Mouse (Mus musculus): ENCODE results near the gene Ttll1.
A peak's percentile ranks its signal among the peaks of the same experiment; 100 is the strongest.

Ttll1 gene

DNA sequence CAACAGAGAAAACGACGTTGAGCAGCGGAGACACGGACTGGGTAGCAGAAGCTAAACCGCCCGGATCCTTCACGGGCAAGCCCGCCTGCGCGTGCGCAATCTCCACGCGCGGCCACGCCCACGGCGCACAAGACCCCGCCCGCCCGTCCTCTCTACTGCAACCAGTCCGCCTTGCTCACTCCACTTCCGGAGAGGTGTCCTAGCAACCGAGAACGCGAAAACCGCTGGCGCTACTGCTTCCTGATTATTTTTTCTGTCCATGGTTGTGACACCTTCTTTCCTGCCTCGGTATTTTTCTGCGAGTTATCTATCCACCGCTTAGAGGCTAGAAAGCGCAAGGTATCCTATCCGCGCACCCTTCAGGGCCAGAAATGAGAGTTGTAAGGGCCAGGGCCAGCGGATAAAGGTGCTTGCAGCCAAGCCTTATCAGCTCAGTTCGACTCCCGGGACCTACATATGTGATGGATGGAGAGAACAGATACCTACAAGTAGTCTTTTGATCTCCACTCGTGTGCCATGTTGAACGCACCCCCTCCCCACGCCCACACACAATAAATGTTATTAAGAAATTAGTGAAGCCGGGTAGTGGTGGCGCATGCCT, at the start of gene Ttll1:
Ttll1 (minus strand) TSS at position 89 of the 601 bp plus-strand sequence.
- peak; percentile 81 for DNase-seq (ENCODE audit: low read depth, low spot score)

DNA sequence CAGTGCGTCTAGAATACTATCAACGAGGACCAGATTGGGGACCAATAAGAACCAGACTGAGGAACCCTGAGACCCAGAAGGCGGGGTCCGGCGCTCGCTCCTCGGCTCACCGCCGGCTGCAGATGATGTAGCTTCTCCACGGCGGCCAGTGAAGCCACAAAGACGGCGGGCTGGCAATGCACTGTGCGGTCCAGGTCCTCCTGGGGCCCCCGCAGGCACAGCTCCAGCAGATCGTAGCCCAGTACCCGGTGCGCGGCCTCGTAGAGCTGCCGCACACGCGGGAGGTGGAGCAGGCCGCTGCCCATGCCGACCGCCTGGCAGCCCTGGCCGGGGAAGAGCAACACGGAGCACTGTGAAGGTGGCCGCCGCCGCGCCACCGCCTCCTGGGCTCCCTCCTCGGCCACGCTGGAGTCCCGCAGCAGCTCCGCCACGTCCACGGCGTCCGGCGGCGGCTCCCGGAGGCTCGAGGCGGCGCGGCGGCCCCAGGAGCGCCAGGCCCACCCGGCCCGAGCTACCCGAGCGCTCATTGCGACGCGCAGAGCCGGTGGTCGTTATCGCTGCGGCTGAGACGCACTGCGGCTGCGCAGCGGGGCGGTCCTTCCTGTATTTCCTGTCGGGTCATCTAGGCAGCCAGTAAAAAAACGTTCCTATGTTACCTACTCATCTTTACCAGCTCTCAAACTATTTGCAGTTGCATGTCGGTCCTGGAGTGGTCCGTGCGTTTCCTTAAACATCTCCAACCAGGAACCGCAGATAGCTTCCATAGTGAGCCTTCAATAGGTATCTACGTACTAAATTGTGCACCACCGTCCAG, 44.7 kb upstream of the Ttll1 start:
- DNase-seq (ENCODE audit: low read depth, low spot score), result peak; percentile 70

DNA sequence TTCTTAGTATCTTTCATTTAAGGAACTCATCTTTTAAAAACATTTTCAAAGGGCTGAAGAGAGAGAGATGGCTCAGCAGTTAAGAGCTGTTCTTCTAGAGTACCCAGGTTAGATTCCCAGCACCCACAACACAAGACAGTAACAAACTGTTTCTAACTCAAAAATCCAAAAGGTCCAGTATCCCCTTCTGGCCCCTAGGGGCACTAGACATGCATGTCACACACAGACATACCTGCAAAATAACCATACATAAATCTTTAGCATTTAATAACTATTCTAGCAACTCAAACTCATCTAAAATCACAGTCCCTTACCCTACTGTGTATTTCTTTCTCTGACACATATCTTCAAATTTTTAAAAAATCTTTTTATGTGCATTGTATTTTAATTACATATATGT, 43.1 kb upstream of the Ttll1 start:
- no peak for DNase-seq (ENCODE audit: low read depth, low spot score)

DNA sequence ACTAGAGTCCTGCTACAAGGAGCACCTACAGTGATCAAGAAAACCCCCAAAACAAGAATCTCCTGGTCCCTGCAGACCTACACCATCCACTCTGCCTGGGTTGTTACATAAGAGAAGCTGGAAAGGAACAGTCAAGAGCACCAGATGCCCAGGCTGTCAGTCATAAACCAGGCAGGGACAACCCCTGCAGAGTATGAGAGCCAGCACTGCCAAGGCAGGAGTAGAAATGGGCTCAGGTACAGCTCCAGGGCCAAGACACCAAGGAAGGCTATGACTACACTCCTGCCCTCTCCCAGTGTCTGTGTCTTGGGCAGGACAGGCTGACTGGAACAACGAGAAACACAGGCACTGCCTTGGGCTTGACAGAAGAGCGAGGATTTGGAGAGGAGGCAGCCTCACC, 39.4 kb upstream of the Ttll1 start:
- DNase-seq (ENCODE audit: low read depth, low spot score), result no peak

DNA sequence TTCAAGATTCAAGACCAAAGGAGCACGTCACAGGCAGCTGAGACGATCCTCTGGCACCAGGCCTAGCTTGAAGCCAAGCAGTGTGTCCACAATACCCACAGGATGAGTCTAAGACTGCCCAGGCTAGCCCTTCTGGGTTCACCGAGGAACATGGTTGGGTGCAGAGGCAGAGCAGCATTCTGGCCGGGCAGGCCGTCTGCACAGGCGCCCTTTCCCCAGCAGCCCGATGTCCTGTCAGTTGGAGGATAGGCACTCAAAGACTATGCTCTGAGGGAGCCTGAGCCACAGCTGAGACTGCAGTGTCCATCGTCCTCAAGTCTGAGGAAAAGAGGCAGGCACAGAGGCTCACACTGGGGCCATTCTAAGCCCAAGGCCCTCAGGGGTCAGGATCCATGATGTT, 36.5 kb upstream of the Ttll1 start:
- DNase-seq (ENCODE audit: low read depth, low spot score), result no peak

DNA sequence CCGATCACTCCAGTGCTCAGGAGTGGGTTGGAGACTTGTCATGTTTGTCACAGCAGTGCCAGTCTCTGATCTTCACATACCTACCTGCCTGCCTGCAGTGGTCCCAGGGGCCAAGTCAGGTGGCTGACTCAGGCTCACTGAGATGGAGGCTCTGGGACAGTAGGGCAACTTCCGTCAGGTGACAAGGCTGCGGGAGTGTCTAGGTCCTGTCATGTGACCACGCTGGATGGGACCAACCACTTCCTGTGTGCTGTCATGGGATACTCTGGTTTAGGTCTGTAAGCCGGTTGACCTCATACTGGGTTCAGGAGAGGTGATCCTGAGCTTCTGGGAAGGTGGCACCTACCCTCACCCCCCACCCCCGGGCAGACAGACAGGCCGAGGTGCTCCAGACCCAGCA, 35.3 kb upstream of the Ttll1 start:
- DNase-seq (ENCODE audit: low read depth, low spot score), result no peak

DNA sequence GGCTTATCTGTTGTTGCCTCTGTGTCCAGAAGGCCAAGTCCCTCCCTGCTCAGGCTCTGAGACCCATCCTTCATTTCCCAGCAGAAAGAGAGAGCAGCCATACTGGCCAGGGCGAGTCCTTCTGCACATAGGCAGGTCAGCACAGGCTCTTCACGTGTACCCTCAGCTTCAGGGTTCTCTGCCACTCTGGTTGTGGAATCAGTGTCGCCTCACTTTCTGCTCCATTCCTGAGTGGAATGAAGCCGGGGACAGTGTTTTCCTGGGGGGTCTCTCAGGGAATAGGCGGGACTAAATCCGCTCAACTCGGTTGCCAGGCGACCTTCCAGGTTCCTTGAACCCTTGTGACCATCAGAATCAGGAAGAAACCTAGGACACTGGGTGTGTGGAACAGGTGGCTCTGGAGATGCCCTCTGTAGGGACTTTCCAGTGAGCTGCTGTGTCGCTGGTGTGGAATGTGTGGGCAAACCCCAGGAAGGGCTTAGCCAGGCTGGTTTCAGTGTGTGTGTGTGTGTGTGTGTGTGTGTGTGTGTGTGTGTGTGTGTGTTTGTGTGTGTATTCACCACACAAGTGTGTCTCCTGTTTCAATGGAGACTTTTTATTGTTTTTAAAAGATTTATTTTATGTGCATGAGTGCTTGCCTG, 31.1 kb upstream of the Ttll1 start:
- DNase-seq (ENCODE audit: low read depth, low spot score), result no peak

DNA sequence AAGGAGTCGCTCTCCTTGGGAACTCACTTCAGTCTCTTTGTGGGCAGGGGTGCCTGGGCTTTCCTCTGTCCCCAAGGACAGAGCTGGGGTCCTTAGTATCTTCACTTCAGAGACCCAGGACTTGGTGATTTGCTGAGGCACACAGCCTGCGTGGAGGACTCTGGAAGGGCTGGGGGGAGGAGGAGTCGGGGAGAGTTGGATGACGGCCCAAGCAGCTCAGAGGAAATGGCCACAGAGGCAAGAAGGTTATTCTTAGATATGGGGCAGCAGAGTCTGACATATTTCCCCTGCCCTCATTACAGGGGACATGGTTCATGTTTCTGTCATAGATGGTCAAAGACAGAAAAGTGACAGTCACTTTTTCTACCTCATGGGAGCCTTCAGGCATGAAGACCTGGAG, 29.2 kb upstream of the Ttll1 start:
- no peak for DNase-seq (ENCODE audit: low read depth, low spot score)

DNA sequence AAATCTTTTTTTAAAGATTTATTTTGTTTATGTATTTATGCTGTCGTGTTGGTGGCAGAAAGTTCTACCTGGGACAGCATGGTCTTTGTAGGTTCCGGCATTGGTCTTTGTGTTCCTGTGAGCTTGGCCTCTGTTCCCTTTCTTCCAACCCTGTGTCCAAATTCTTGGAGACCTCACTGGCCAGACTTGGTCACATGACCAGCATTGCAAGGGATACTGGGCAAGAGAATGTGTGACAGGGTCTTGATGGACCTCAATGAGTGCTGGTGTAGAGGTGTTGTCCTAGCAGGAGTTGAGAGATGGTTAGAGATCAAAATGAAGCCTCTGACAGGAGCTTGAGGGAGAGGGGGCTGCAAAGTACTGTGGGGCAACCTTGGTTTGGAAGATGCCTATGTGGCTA, 28.2 kb upstream of the Ttll1 start:
- DNase-seq (ENCODE audit: low read depth, low spot score), result no peak

DNA sequence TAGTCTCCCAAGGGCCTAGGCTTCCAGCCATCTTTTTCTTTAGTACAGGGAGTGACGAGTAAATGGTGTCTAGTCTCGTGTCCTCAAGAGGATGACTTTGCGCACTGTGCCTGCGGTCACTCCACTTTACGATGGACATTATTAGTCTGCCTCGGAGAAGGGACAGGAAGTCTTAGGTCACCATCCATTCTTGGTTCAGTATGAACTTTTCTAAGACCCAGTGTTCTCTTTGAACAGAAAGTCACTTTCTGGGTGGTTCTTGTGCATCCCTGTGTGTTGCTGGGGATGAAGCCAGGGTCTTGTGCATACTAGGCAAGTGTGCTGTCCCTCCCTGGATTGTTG, 25.2 kb upstream of the Ttll1 start:
- DNase-seq (ENCODE audit: low read depth, low spot score), result no peak

DNA sequence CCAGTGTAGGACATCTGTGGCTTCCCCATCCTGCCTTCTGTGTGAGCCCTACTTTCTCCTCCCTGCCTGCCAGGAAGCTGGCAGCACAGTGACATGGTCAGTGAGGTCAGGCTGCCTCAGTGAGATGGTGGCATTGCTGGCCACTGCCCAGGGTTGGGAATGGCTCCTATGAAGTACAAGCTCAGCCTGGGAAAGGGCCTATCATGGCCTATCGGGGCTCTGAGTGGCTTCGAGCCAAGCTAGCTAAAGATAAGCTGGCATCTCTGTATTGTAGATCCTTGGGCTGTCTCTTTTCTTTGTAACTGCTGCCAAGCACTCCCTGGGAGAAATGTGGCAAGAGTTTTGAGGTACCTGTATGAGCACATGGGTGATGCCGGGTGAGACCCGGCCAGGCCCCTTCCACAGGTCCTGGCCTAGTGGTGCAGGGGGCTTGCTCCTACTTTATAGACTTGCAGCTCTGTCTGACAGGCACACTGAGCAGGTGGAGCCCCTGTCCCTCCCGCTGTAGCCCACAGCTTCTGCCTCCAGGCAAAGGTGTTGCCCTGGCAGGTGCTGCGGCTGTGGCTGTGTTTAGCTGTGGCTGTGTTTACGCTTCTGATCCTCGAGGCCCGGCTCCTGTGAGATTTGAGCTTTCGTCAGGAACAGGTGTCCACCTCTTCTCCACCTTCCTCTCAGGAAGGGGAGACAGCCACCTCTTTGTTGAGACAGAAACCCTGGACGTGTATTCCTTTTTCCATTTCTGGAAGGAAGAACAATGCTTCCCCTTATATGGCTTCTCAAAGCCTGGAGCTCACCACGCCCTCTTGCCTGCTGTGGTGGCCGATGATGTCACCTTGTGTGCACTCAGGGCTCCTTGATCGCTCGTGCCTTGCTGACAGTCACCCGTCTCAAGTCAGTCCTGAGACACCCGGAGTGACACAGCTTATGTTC, 24.5 kb upstream of the Ttll1 start:
- no peak for DNase-seq (ENCODE audit: low read depth, low spot score)

DNA sequence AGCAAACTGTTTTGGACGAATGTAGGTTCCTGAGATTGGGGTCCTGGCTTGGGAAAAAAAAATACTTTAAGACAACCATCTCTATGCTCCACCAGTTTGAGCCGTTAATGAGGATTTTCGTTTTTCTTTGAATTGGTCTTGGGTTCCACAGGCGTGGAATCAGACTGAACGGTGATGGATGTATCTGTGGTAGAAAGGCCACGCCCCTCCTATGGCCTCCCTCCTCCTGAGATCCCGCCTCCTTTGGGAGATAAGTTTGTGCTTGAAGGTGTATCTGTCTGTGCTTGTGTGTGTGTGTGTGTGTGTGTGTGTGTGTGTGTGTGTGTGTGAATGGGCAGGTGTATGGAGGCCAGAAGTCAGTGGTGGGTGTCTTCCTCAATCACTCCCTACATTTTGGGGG, 21.9 kb upstream of the Ttll1 start:
- no peak for DNase-seq (ENCODE audit: low read depth, low spot score)

DNA sequence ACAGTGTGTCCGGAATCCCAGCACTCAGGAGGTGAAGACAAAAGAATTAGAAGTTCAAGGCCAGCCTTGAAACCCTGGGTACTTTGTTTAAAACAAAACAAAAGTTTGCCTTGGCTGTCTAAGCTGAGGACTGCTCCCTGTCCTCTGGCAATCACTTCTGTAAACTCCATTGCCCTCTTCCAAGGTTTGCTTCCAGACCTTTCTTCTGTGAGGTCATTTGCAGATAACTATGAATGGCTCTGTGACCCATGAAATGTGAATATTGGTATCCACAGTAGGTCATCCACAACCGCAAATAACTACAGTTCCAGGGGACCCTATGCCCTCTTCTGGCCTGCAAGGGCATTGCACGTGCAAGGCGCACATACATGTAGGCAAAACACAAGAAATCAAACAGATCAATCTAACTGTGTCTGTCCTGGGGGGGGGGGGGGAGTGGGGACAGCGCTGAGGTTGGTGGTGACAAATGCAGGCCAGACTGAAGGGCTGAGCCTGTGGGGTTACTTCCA, 21.3 kb upstream of the Ttll1 start:
- no peak for DNase-seq (ENCODE audit: low read depth, low spot score)

DNA sequence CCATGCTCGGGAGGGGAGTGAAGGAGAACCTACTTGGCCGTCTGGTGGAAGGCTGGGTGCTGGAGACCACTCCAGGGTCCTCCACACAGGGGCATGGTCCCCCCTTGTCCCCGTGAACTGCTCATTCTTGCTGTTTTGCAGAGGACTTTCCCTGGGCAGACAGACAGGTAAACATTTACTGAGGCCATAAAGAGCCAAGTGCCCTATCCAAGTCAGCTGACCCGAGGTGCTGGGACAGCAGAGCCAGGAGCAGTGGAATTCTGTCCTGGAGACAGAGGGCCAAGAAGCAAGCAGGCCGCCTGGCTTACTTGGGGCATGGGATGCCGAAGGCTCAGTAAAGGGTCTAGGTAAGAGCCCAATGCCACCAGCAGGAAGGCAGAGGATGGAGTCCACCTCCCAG, 20.0 kb upstream of the Ttll1 start:
- no peak for DNase-seq (ENCODE audit: low read depth, low spot score)

DNA sequence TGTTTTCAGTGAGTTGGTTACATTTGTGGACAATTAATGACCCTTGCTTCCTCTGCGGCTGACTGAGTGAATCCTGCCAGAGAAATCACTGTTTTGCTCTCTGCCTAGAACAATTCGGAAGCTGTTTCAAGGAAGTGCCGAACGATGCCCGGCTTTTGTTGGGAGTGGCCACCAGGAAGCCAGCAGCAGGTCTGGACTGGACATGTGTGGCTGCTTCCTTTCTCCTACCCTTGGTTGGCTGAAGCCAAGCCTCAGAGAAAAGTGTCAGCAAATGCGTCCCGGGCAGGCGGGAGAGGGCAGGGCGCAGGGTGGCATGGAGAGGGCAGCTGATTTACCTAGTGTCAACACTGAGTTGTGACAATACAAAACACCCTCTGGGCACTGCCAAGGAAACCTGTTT, 19.5 kb upstream of the Ttll1 start:
- DNase-seq (ENCODE audit: low read depth, low spot score), result no peak

DNA sequence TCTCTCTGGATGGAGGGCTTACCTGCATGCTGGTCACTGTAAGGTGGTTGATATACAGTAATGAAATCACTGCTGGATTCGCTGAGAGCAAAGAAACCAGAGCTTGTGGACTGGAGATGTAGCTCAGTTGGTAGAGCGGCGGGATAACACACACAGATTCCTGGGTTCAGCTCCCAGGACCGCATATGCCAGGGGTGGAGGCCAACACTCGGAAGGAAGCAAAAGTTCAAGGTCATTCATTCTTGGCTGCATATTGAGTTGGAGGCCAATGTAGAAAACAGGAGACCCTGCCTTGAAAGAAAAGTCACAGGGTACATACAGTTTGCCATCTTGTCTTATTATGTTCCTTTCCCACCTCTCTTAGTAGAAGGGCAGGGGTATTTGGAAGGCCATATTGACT, 19.1 kb upstream of the Ttll1 start:
- no peak for DNase-seq (ENCODE audit: low read depth, low spot score)

DNA sequence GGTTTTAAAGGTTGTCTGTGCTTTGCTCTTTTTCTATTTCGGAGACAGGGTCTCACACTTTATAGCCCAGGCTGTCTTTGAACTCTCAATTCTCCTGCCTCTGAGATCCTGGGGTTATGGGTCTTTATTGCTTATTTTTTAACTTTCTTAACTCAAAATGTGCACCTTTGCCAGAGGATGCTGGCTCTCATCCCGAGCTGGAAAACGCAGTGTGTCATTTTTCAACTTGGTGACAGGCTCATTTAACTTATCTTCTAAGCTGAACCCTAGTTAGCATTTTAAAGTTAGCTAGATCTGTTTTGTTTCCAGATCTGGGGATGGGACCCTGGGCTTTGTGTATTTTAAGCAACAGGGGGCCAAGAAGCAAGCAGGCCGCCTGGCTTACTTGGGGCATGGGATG, 18.2 kb upstream of the Ttll1 start:
- DNase-seq (ENCODE audit: low read depth, low spot score), result no peak

DNA sequence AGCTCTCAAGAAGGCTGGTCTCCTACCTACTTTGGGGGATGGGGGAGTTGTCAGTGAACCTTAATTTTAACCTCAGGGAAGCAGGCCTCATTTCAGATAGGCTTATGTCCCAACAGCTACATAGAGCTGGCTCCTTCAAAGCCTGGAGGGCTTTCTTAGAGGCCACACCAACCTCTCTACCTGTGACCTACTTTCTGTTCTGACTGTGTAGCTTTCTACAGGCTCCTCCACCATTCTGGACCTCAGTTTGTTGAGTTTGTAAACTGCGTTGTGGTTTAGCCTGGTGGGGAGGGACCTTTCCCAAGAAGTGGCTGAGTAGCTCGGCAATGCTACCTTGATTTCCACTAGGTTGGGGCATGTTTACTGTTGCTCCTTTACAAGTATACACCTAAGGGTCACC, 17.1 kb upstream of the Ttll1 start:
- no peak for DNase-seq (ENCODE audit: low read depth, low spot score)

DNA sequence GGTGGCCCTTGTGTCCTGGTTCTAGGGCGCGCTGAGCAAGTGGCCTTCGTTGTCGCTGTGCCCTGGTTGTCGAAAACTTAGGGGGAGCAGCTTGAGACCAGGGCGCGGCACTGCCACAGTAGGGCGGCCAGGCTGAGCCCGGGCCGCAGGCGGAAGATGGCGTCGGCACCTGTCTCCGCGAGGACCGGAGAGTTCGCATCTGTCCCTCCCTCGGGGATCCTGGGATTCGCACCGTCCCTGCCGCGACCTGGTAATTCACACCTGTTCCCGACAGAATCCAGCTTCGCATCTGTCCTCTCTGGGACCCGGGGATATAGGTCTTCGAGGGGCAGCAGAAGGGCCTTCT, 16.4 kb upstream of the Ttll1 start:
- DNase-seq (ENCODE audit: low read depth, low spot score), result no peak

DNA sequence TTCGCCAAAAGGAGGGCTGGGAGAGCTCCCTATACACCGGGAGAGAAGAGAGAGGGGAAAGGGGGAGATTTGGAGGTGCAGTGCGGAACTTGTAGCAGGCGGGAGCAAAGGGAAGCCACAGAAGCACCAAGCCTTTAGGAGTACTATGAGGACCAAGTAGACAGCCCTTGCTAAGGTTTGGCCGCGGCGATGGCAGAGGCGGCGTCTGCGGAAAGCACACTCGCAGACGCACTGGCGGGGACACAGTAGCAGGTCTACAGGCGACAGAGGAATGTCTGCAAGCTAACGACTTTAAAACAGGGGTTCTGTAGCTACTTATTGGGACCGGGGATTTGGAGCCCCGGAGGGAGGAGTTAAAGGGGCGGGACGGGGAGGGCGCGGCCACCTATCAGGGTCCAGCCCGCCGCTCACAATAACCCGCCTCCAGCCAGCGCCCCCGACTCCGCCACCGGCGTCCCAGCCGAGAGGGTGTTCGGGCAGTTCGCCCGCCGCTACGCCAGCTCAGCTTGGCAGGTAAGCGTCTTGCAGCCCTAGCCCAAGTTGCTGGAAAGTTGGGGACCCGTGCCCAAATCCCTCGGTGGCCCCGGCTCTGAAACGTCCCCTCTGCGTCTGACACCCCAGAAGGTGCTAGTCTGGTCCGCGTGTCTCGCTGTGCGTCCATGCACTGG, 15.9 kb upstream of the Ttll1 start, which contains the start of gene Bik:
Bik (plus strand) TSS at position 439 of the 668 bp plus-strand sequence.
- DNase-seq (ENCODE audit: low read depth, low spot score), result no peak

DNA sequence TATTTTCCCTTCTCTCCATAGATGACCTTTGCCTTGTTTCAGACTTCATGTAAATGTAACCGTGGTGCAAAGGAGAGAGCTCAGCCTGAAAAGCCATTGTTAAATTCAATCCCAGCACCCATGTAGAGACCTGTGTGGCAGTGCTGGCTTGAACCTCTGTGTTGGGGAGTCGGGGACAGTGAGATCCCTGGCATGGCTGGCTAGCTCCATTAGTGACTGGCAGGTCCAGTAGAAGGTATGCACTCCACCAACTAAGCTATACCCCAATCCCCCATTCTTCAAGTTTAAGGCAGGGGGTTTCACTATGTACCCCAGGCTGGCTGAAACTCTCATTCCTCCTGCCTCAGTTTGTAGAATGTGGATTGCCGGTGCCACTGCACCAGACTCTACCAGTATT, 13.6 kb upstream of the Ttll1 start:
- DNase-seq (ENCODE audit: low read depth, low spot score), result no peak

Data from retina, adult 2 months (tissue).